Mouse (Mus musculus) liver, embryonic 12.5 days (tissue): ENCODE measurements around the gene Slc22a14. TPM values are rescaled to one million over a fixed set of nuclear protein-coding genes. Genes with fewer than 3 reads are reported as not detected.

Experiments used
- ATAC-seq: fragments of 200-750 bp; cut with Nextera tagmentation; 2 replicates; pipeline ENCODE4 v1.8.0; 2017; ENCODE audit warnings: moderate number of reproducible peaks, mild to moderate bottlenecking, moderate library complexity
- H3K27ac ChIP-seq: fragments of 300-500 bp; sonication (generic); 2 replicates; pipeline ENCODE4 v1.5.1; 2016; ENCODE audit warnings: mild to moderate bottlenecking
- H3K27me3 ChIP-seq: fragments of 300-500 bp; sonication (generic); replicated peaks from 2 replicates; pipeline ENCODE4 v1.6.1; 2016; ENCODE audit warnings: mild to moderate bottlenecking, moderate library complexity
- H3K36me3 ChIP-seq: fragments of 300-500 bp; sonication (generic); 2 replicates; pipeline ENCODE4 v1.6.1; 2016; ENCODE audit warnings: mild to moderate bottlenecking, moderate library complexity
- H3K4me1 ChIP-seq: fragments of 300-500 bp; sonication (generic); 2 replicates; pipeline ENCODE4 v1.6.1; 2016
- H3K4me2 ChIP-seq: fragments of 300-500 bp; sonication (generic); 2 replicates; pipeline ENCODE4 v1.6.1; 2016; ENCODE audit warnings: mild to moderate bottlenecking, moderate library complexity
- H3K4me3 ChIP-seq: fragments of 300-500 bp; sonication (generic); 2 replicates; pipeline ENCODE4 v1.5.1; 2016; ENCODE audit warnings: mild to moderate bottlenecking, moderate library complexity
- H3K9ac ChIP-seq: fragments of 300-500 bp; sonication (generic); 2 replicates; pipeline ENCODE4 v1.6.1; 2016; ENCODE audit warnings: mild to moderate bottlenecking, moderate library complexity
- H3K9me3 ChIP-seq: fragments of 300-500 bp; sonication (generic); replicated peaks from 2 replicates; pipeline ENCODE4 v1.6.1; 2016; ENCODE audit warnings: mild to moderate bottlenecking, moderate library complexity
- WGBS: fragments of 180-500 bp; shearing (Covaris S2); methylation state at CpG from one replicate; pipeline ENCODE4 v1.1.7; 2016; ENCODE audit not compliant: insufficient replicate concordance; 5-methylcytosine and 5-hydroxymethylcytosine counted together
- polyA plus RNA-seq: library from polyadenylated mRNA; unstranded; fragments of >200 nt; fragmentation: Nextera tagmentation; extraction: Ambion mirVana; gene quantifications from 2 replicates; pipeline ENCODE4 v1.2.1, GENCODE M21; 2016

Slc22a14 gene
- polyA plus RNA-seq, 1 experiment from 2014 or later = not detected

DNA sequence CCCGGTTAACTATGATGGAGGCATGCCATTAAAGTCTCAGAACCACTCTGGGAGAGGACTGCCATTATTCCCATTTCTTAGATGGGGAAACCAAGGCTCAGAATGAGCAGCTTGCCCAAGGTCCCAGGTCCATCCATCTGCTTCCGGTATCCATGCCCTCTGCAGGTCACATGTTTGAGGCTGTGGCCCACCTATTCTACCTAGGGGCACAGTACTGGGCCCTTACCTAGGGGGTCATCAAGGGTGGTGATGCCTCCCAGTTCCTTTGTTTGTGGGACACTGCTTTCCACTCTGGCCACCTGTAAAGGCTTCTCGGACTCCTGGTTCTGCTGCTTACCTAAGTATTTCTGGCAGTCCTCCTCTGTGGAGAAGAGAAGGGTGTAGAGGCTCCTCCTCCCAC lies 27.0 kb downstream of the Slc22a14 start:
- H3K4me2 ChIP-seq = peak overlapping the region; percentile 97; the same call in 1 of the 2 replicates
- no peak overlapping the region for H3K4me3 ChIP-seq
- no peaks in the 10 kb centered on the region for H3K9me3 ChIP-seq
- no peak overlapping the region for H3K27ac ChIP-seq
- H3K36me3 ChIP-seq = peaks cover 25% of the 10 kb centered on the region
- no peak for ATAC-seq
- WGBS = 83% methylated on average over 3 of the region's 3 CpGs
- H3K27me3 ChIP-seq = no peaks in the 10 kb centered on the region
- no peak overlapping the region for H3K9ac ChIP-seq
- H3K4me1 ChIP-seq = peaks cover 52% of the 10 kb centered on the region

DNA sequence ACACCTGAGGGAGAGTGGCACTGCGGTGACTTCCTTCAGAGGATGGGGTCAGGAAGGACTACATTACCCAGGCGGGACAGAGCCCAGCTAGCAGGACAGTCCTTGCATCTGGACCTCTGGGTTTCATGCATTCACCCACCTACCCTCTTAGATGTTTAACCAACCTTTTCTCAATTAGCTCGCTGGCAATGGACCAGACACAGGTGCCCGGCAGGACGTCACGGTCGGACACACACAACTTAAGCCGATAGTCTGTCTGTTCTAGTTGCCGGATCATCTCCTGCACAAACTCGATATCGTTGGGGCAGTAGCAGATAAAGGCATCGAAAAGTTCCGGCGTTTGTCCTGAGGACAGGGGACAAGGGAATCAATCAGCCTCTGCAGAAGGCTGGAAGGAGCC lies 27.5 kb downstream of the Slc22a14 start:
- no peak overlapping the region for H3K4me3 ChIP-seq
- no peak overlapping the region for H3K27ac ChIP-seq
- no peaks in the 10 kb centered on the region for H3K27me3 ChIP-seq
- H3K4me2 ChIP-seq = no peak overlapping the region
- H3K36me3 ChIP-seq = peaks cover 22% of the 10 kb centered on the region
- H3K9ac ChIP-seq = no peak overlapping the region
- no peak for ATAC-seq
- peaks cover 52% of the 10 kb centered on the region for H3K4me1 ChIP-seq
- H3K9me3 ChIP-seq = no peaks in the 10 kb centered on the region
- 91% methylated on average over 14 of the region's 14 CpGs for WGBS

DNA sequence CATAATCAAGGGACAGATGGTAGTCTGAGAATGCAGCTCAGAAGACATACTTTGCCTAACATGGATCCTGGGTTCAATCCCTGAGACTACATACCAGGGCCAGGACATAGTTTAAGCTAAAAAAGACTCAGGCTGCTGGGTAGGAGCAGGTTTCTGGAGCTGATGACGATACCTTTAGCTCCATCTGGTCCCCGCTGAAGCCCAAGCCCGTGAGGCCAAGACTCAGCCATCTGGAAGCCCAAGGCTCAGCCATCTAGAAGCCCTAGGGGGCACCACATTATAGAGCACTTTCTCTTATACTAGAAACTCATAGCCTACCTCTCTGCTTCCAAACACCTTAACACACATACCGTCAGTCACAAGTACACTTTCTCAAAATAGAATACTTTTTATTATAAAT lies 29.8 kb downstream of the Slc22a14 start:
- H3K36me3 ChIP-seq = peaks cover 22% of the 10 kb centered on the region
- no peak overlapping the region for H3K4me2 ChIP-seq
- no peak overlapping the region for H3K9ac ChIP-seq
- no peak overlapping the region for H3K4me3 ChIP-seq
- H3K27ac ChIP-seq = no peak overlapping the region
- no peaks in the 10 kb centered on the region for H3K9me3 ChIP-seq
- ATAC-seq = no peak
- no peaks in the 10 kb centered on the region for H3K27me3 ChIP-seq
- peaks cover 36% of the 10 kb centered on the region for H3K4me1 ChIP-seq
- WGBS = 83% methylated on average over 4 of the region's 4 CpGs

DNA sequence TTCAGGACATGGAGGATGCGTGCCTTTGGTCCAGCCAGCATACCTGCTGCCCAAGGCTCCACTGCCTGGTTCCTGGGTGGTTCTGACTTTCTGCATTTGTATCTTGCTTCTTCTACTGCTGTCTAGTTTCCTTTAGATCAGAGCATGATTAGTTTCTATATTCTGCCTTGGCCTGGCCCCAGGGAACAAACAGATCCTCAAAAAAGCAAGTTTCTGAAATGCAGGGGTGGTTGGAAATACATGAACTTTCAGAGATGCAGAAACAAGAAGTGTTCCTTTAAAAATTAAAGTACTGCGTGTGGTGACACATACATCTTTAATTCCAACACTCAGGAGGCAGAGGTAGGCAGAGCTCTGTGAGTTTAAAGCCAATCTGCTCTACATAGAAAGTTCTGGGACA lies 30.5 kb downstream of the Slc22a14 start:
- H3K9ac ChIP-seq = no peak overlapping the region
- H3K27me3 ChIP-seq = no peaks in the 10 kb centered on the region
- no peak overlapping the region for H3K27ac ChIP-seq
- H3K4me1 ChIP-seq = peaks cover 29% of the 10 kb centered on the region
- no peaks in the 10 kb centered on the region for H3K9me3 ChIP-seq
- 70% methylated on average over 2 of the region's 2 CpGs for WGBS
- no peak overlapping the region for H3K4me3 ChIP-seq
- H3K36me3 ChIP-seq = peaks cover 22% of the 10 kb centered on the region
- no peak overlapping the region for H3K4me2 ChIP-seq
- ATAC-seq = no peak

DNA sequence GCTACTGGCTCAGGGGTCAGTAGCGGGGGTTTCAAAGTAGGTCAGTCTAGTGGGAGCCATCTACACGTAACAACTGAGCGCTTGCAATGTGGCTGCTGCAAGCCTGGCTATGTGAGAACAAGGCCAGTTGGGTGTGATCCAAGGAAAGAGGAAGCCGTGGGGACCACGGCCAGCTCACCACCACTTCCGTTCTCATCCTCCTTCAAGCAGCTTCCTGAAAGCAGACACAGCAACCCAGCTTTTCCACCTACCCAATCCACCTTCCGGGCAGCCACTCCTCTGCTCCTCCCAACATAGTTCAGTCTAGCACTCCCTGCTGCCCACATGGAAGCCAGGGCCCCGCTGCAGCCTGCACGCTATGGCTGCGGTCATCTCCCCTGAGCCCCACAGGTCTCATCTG lies 31.0 kb downstream of the Slc22a14 start:
- Histone ChIP-seq H3K27ac (no peak overlapping the region), H3K36me3 (peaks cover 22% of the 10 kb centered on the region), H3K27me3 (no peaks in the 10 kb centered on the region), H3K4me1 (peaks cover 28% of the 10 kb centered on the region), H3K9ac (no peak overlapping the region), H3K4me2 (no peak overlapping the region), H3K4me3 (no peak overlapping the region), H3K9me3 (no peaks in the 10 kb centered on the region)
- WGBS = 23% methylated on average over 10 of the region's 10 CpGs
- no peak for ATAC-seq

DNA sequence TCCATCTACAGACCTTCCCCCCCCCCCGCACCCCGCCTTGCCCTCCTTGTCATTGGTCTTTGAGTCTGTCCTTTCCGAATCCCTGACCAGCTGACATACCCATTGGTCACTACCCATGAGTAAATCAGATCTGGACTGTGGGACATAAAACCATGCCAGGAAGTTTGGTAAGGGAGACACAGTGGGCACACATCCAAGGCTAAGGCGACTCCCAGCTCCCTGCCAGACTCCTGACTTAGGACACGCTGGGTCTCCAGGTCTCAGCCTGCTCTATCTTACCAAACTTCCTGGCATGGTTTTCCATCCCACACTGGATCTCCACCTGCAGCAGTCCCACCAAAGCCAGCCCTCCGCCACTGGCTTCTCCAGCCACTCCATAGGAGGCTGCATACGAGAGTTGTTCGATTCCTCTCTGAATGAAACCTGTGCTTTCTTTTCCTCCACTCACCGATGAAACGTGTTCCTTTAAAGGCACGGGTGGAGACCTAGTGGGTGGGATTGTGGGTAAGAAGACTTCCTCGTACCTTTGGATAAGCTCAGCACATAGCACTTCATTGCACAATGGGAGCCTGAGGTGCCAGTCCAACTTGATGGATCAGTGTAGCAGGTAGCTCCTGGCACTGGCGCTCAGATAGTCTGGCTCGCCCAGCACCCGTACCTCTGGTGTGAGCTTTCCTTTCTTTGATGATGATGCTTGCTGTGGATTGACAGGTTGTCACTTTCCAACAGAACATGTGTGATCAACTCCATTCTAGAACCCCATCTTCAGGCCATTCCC lies 35.0 kb downstream of the Slc22a14 start:
- H3K9me3 ChIP-seq = no peaks in the 10 kb centered on the region
- no peaks in the 10 kb centered on the region for H3K27me3 ChIP-seq
- ATAC-seq = no peak
- H3K4me2 ChIP-seq = no peak overlapping the region
- H3K4me1 ChIP-seq = peaks cover 16% of the 10 kb centered on the region; the same call in 1 of the 2 replicates
- 79% methylated on average over 15 of the region's 15 CpGs for WGBS
- no peak overlapping the region for H3K27ac ChIP-seq
- H3K9ac ChIP-seq = no peak overlapping the region
- H3K36me3 ChIP-seq = 0 out of 2 replicates have a peak, but pooled peaks cover under 1% of the 10 kb centered on the region
- no peak overlapping the region for H3K4me3 ChIP-seq

DNA sequence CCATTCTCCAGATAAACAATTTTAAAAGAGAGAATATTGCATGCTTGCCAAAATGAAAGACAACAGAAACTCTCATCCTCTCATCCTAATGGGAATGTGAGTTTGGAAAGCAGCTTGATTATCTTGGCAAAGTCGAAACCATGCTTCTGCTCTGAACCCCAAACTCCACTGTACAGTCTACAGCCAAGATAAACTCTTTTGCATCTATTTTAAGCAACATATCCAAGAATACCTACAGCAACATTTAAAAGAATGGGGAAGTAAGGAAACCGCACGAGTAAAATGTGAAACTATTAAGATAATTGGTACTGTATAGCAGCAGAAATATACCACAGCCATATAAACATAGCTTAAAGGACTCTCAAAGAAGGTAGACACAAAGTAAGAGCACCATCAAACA lies 36.9 kb downstream of the Slc22a14 start:
- Histone ChIP-seq H3K4me1 (peaks cover 14% of the 10 kb centered on the region), H3K9me3 (no peaks in the 10 kb centered on the region), H3K36me3 (no peaks in the 10 kb centered on the region), H3K9ac (no peak overlapping the region), H3K4me2 (no peak overlapping the region), H3K4me3 (no peak overlapping the region), H3K27me3 (no peaks in the 10 kb centered on the region), H3K27ac (no peak overlapping the region)
- ATAC-seq = no peak
- WGBS = 53% methylated on average over 3 of the region's 3 CpGs

DNA sequence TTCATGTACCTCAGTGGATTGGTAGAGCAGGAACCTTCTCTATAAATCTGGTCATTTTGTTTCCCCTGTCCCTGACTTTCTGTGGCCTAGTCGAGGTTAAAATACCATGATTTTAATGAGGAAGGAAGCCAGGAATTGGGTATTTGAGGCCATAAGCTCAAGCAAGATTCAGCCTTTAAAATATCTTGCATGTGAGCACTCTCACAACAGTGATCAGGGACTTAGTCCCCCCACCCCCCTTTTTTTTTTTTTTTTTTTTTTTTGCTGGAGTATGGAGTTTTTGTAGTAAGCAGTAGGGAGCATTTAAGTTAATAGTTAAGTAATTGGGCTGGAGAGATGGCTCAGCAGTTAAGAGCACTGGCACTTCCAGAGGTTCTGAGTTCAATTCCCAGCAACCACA lies 41.2 kb downstream of the Slc22a14 start:
- Histone ChIP-seq H3K36me3 (no peaks in the 10 kb centered on the region; the same call in 1 of the 2 replicates), H3K4me1 (peaks cover 34% of the 10 kb centered on the region), H3K4me2 (peak overlapping the region; percentile 99), H3K9ac (peak overlapping the region; percentile 81; the same call in 1 of the 2 replicates), H3K27ac (0 out of 2 replicates have a peak overlapping the region, but pooled peaks have one; percentile 97), H3K9me3 (no peaks in the 10 kb centered on the region), H3K4me3 (peak overlapping the region; percentile 95; the same call in 1 of the 2 replicates), H3K27me3 (no peaks in the 10 kb centered on the region)
- ATAC-seq = no peak
- WGBS = 29% methylated on average over 1 of the region's 1 CpGs

DNA sequence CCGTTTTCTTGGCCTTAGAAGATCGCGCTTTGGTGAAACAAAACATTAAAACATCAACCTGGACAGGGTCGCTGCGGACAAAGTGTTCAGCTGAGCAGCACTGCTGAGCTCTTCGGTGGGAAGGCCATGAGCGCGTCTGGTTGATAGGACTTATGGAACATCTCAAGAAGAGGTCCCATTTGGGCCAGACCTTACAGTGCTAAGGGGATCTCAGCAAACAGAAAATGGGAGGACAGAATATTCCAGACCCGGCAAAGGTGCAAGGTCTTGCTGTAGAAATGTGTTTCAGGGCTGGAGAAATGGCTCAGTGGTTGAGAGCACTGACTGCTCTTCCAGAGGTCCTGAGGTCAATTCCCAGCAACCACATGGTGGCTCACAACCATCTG lies 42.1 kb downstream of the Slc22a14 start:
- Histone ChIP-seq H3K4me3 (peak overlapping the region; percentile 95), H3K9me3 (no peaks in the 10 kb centered on the region), H3K27me3 (no peaks in the 10 kb centered on the region), H3K36me3 (peaks cover 2% of the 10 kb centered on the region; the same call in 1 of the 2 replicates), H3K4me1 (peaks cover 34% of the 10 kb centered on the region), H3K9ac (peak overlapping the region; percentile 81), H3K27ac (peak overlapping the region; percentile 97), H3K4me2 (peak overlapping the region; percentile 99)
- no peak for ATAC-seq
- WGBS = 3% methylated on average over 9 of the region's 9 CpGs

DNA sequence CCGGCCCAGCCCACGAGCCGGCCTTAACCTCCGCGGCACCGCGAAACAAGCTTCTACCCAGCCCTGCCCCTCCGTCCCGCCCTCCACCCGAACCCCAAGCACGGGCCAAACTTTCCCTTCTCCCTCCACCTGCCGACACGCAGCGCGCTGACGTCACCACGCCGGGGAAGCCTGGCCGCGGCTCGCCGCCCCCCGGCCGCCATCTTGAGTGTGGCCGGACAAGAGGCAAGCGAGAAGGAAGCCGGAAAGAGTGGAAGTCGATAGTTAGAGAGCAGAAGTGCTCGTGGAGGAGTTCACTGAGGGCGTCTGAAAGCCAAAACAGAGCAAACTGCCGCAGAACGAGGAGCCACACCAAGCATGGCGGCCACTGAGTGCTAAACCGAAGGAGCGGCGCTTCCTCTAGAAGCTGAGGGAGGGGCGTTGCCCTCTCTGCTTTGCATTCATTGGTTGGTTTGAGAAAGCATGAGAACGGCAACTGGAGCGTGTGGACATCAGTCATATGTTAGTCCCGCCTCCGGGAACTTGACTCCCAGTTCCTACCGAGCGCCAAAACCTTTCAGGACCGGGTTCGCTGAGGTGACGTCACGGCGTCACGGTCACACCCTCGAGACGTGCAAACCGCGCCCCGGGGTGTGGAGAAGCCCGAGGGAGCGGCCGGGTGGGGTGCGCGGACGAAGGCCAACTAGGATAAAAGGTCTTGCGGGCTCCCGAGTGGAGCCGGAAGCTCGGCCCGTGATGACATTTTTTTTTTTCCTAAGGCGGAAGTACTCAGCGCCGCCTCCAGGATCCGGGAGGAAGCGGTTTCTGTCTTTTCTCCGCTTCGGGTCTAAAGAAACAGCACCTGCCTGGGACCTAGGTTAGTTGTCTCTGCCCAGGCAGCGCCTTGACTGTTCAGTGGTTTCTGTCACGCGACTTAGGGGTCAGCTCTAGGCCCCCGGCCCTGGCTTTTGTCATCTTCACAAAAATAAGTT lies 42.8 kb downstream of the Slc22a14 start, which contains the start of gene Oxsr1:
Gene Oxsr1, minus strand, starts transcription at position 139 of the 971 bp plus-strand sequence.
- H3K27me3 ChIP-seq = no peaks in the 10 kb centered on the region
- peak within 1 kb of the TSS; percentile 97 for H3K27ac ChIP-seq
- H3K4me1 ChIP-seq = peaks cover 34% of the 10 kb centered on the region
- peaks cover 4% of the 10 kb centered on the region; the same call in 1 of the 2 replicates for H3K36me3 ChIP-seq
- peak within 1 kb of the TSS; percentile 95 for H3K4me3 ChIP-seq
- peak; percentile 95 for ATAC-seq
- H3K9me3 ChIP-seq = no peaks in the 10 kb centered on the region
- under 1% methylated on average over 76 of the region's 76 CpGs for WGBS
- H3K4me2 ChIP-seq = peak within 1 kb of the TSS; percentile 99
- peak within 1 kb of the TSS; percentile 96 for H3K9ac ChIP-seq

DNA sequence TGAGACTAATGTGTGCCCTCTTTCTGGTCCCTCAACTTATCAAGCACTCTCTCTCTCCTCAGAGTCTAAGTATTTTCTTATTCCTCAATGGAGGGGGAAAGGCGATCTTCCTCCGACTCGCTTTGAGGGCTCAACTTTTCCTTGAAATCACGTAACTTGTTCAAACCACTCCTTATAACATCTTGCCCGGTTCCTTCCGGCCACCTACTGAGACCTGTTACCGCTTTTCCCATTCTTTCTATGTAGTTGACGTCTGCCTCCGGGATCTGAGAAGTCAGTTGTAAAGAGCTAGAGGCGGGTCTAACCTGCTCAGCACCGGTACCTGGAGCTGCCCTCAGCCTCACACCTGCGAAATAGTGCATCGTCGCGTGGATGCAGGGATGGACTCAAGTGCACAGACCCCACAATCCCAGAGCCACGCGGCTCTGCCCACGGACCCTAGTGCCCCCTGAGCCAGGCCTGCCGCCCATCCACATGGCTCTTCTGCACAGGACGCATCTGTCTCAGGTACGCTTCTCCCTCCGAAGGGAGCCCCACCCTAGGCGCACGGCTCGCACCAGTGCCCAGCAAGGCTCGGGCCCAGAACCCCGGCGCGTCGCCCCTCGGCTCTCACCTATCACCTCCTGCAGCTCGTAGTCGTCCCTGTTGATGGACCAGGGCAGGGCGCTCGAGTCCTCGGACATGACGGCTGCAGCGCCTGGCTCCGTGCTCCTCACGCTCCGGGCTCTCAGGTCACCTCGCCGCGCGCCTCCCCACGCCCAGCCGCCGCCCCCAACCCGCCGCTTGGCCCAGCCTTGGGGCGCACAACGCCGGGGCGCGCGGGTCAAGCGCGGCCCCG lies 43.7 kb downstream of the Slc22a14 start:
- Histone ChIP-seq H3K27me3 (no peaks in the 10 kb centered on the region), H3K36me3 (peaks cover 4% of the 10 kb centered on the region; the same call in 1 of the 2 replicates), H3K9ac (peak overlapping the region; percentile 96), H3K9me3 (no peaks in the 10 kb centered on the region), H3K27ac (peak overlapping the region; percentile 97), H3K4me3 (peak overlapping the region; percentile 95), H3K4me1 (peaks cover 34% of the 10 kb centered on the region), H3K4me2 (peak overlapping the region; percentile 99)
- ATAC-seq = peak; percentile 11
- WGBS = under 1% methylated on average over 59 of the region's 59 CpGs
